Mouse (Mus musculus) kidney, postnatal 10 days (tissue): ENCODE measurements around the gene Dpep3.

Experiments used
- DNase-seq: peaks from one replicate; pipeline ENCODE4 v3.0.0; 2021; ENCODE audit warnings: mixed read lengths

The Dpep3 gene

DNA sequence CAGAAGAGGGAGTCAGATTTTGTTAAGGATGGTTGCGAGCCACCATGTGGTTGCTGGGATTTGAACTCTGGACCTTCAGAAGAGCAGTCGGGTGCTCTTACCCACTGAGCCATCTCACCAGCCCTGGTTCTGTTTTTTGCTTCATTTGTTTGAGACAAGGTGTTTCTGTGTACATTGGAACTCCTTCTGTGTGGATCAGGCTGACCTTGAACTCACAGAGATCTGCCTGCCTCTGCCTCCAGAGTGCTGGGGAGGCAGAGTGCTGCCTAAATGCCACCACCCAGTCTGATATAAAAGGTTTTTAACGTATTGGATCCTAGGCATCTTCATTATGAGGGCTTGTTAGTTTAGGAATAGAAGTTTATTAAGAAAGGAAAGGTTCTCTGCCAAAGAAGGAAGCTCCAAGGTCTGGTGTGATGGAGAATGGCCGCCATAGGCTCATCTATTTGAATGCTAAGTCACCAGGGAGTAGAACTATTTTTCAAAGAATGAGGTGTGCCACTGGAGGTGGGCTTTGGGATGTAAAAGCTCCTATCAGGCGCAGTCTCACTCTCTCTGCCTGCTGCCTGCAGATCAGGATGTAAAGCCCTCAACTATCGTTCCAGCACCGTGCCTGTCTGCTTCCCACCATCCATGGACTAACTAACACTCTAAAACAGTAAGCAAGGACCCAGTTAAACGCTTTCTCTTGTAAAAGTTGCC is 8.1 kb downstream of the Dpep3 start:
- no peak for DNase-seq

DNA sequence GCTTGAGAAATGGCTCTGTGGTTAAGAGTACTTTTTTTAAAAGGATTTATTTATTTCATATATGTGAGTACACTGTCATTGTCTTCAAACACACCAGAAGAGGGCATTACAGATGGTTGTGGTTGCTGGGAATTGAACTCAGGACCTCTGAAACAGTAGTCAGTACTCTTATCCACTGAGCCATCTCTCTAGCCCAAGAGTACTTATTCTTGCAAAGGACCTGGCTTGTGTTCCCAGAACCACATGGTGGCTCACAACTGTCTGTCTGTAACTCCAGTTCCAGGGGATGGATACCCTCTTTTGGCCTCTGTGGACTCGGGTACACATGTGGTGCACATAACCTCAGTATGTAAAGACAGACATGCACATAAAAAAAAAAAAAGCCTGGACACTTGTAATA is 9.9 kb downstream of the Dpep3 start:
- no peak for DNase-seq

- peak; percentile 73 for DNase-seq
Measured at GRCm38 (mm10) chr8:105966692-105967311, 12.4 kb downstream of the Dpep3 start.

DNA sequence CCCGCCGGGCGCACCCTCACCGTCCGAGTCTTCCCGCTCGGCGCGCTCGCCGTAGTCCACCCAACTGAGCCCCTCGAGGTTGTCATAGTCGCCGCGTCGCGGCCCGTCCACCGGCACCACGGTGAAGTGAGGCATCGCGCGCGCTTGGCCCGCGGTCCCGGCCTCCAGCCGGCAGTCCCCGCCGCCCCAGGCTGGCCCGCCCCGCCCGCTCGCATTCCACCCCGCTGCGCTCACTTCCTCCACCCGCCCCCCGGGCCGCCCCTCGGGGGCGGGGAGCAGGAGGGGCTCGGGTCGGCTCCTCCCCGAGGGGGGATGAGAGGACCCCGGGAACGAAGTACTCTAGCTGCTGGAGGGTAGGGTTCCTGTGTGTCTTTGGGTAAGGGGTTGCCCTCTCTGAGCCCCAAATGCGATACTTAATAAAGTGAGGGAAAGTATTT is 13.3 kb downstream of the Dpep3 start, which contains the start of gene Slc12a4:
Gene Slc12a4 (minus strand): TSS at position 193 of the 437 bp plus-strand sequence.
- peak; percentile 93 for DNase-seq

GRCm38 (mm10) chr8:105965266-105965904 is 13.8 kb downstream of the Dpep3 start:
- peak; percentile 75 for DNase-seq

DNA sequence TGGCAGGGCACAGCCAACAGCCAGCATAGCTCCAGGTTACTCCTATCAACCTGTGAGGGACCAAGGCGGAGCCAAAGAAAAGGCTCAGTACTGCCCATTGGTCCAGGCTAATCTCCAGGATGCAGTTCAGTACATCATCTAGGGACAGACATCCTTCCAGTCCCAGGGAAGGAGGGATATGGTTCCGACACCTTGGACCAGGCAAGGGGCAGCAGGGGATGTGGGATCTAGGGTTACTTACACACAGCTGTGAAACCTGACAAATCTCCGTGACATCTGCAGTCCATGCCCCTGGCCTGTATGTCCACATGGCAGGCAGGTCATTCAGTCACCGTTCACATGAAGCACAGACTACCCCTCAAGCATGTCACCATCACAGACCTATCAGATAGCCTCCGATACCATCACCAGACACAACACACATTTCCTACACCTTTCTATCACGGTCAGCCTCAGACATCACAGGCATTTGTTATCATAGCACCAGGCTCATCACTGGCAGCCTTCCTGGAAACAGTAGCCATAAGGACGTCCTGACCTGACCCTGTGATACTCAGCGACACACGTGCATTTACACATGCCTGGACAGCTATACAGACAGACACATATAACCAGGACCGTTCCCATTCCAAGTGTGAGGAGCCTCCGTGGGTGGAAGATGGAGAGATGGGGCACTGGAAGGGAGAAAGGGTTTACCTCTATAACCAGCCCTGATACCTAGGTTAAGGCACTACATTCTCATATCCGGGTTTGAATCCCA is 14.5 kb downstream of the Dpep3 start:
- DNase-seq = no peak

- DNase-seq = no peak
Measured at GRCm38 (mm10) chr8:105961536-105961935, 17.7 kb downstream of the Dpep3 start.

DNA sequence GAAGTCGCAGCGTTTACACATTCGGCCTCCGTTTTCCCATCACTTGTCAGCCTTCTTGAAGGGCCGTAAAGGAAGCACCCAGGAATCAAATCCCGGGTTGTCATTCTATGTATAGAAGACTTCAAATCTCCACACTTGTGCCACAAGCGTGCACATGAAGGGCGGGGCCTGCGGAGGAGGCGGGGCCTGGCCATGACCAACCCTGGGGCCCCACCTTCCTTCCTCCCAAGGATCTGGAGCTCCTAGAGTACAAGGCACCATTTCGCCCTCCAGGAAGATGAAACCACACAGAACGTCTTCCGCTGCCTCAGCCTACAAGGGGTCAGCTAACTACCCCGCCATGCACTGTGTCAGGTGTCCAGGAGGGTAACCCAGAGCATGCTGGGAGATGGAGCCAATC is 18.1 kb downstream of the Dpep3 start:
- peak; percentile 8 for DNase-seq

DNA sequence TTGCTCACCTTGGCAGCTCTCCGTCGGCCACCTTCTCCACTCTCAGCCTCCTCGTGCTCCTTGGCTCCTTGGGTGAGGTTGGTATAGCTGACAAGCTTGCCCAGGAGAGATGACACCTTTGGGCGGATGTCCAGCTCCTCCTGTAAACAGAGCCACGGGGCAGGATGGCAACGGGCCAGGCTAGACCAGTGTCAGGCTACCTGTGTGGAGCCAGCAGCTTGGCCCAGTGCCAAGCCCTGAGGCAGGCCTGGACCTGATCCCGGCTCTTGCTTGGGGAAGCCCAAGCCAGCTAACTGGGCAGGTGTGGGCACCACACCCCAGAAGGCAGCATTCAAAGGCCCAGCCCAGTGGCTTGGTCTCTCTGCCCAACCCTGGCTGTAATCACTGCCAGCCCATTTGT is 19.9 kb downstream of the Dpep3 start:
- DNase-seq = peak; percentile 89

DNA sequence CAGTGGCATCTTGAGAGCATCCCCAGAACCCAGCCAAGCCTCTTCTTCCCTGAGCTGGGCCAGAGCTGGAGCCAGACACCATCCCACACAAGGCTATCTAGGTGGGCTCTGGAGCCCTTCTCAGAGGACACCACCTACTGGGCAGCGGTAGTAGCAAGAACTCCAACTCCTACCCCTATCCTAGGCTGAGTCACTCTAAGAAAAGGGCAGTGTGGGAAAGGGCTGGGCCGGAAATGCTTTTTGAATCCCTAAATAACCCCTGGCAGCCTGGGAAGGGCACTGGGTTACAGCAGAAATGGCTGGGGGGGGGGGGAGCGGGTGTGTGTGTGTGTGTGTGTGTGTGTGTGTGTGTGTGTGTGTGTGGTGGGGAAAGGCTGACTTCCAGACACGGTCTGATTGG is 21.4 kb downstream of the Dpep3 start:
- peak; percentile 71 for DNase-seq

DNA sequence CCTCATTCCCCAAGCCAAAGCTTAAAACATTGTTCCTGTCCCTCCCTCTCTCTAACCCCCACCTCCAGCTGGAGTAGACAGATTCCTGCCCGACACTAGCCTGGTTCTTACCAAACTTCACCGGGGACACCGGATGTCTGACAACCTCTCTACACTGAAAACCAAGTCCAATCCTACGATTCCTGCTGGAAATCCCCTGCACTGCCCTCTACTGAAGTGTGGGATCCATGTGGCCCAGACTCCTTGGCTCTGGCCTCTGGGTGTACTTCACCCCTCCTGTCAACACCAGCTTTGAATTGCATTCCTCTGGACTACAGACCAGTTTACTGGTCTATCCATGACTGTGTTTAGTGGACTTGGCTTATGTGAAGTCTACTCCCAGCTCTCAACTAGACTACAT is 22.7 kb downstream of the Dpep3 start:
- no peak for DNase-seq

DNA sequence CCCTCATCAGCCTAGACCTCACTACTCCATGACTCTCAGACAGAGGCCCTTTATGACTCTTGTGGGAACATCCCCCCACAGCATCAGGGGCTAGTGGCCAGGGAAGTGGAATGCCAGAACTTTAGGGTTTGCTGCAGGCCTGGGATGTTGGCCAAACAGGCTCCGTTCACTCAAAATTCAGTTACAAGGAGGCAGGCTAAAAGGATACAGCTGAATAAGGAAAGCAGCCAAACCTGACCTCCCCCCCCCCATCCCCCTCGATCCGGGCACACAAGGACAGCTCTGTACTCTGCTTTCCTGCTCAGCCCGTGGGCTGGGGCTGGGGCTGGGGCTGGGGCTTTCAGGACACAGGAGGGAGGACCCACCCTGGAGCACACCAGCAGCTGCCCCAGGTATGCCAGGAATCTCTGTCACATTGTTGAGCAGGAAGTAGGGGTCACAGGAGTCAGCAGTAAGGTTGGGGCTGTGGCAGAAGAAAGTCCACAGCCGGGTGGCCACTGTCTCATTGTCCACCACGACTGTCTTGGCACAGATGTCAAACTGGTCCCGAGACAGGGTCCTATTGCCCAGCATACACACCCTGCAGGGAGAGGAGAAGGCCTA is 28.1 kb downstream of the Dpep3 start:
- DNase-seq = peak; percentile 80

DNA sequence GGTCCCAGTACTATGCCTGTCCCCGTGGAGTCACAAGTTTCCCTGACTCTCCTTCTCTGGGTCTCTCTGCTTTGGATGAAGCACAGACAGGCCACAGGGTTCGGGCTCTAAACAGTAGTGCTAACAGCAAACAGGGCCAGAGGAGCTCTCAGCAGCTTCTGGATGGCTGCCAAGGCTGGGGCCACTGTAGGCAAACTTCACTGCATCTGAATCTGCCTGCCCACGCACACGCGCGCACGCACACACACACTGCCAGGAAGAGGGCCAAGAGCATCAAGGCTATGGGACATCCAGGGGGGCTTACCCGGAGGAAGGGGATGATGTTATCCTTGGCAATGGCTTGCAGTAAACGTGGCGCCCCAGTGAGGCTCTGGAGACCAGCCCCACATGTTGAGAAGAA is 29.9 kb downstream of the Dpep3 start:
- DNase-seq = peak; percentile 85

DNA sequence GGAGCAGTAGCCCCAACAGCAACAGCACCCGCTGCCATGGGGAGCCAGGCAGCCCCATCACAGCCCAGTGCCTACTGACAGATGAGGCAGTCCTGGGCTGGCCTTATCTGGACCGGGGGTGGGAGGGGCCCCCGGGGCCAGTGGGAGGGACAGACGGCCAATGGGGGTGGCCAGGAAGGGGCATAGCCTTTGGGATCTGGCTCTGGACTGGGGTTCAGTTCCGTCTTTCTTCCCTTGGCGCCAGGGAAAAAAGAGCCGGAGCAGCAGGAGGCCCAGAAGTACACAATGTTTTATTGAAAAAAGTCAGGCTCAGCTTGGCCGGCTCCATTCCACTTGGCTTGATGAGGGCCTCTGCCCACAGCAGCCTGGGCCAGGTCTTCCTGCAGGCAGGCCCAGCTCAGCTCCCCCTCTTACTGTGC is 35.9 kb downstream of the Dpep3 start, which contains the start of gene Lcat:
Gene Lcat (minus strand): TSS at position 62 of the 419 bp plus-strand sequence.
- DNase-seq = no peak

GRCm38 (mm10) chr8:105942542-105942941 is 36.7 kb downstream of the Dpep3 start:
- no peak for DNase-seq

DNA sequence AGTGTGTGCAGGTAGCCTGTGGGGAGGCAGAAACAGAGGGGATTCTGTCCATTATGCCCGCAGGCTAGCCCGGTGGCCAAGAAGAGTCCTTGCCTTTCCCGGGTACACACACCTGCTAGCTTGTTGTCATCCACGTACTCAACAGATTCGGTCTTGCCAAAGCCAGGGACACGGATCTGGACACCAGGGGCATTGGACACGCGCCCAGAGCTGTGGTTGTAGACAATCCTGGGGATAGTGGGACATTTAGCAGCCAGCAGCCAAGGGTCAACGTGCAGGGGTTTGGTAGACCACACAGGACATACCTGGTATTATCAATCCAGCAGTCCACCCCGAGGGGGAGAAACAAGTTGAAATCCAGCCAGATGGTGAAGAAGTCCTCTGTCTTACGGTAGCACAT is 37.2 kb downstream of the Dpep3 start:
- DNase-seq = no peak

DNA sequence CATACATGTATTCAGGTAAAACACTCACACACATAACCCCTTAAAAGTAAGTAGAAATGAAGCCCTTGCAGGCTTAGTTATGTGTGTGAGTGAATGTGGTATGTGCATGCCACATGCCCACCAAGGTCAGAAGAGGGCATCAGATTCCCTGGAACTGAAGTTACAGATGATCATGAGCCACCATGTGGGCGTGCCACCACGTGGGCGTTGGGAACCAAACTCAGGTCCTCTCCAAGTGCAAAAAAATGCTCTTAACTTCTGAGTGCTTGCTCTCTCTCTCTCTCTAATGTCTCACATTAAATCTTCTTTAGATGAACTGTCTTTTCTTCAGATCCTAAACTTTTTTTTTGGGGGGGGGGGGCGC is 40.9 kb downstream of the Dpep3 start, which contains the start of gene Psmb10:
Gene Psmb10 (minus strand): TSS at position 139 of the 364 bp plus-strand sequence.
- peak; percentile 53 for DNase-seq

DNA sequence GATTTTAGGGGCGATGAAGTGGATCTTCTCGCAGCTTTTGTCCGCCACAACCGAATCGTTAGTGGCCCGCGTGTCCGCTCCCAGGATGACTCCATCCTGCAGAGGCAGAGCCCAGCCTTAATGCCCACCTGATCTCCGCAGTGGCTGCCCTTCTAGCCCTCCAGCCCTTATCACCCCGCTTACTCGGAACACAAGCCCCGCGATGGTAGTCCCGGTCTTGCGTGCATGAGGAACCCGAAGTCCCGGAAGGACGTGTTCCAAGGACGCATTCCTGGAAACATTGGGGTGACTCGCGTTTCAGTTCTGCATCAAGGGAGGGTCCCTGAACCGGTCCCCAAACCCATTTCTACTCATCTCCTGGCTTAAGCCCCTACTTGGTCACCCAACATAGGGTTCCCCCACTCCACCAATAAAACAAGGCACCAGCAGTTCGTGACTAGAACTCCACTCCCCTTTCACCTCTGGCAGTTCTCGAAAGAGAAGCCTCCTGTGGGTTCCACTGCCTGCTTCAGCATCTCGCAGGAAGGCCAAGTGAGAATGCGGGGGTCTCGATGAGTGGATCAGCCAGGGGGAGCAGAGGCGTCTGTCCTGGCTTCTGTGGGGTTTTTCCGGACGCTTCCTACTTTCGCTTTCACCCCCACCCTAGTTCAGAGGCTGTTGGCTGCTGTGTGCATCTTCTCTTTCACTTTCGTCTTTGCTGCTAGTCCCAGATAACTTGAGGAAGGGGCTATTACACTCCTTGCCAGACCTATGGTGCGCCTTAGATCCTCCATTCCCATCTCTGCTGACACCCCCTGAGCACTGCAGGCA is 41.5 kb downstream of the Dpep3 start:
- peak; percentile 63 for DNase-seq

DNA sequence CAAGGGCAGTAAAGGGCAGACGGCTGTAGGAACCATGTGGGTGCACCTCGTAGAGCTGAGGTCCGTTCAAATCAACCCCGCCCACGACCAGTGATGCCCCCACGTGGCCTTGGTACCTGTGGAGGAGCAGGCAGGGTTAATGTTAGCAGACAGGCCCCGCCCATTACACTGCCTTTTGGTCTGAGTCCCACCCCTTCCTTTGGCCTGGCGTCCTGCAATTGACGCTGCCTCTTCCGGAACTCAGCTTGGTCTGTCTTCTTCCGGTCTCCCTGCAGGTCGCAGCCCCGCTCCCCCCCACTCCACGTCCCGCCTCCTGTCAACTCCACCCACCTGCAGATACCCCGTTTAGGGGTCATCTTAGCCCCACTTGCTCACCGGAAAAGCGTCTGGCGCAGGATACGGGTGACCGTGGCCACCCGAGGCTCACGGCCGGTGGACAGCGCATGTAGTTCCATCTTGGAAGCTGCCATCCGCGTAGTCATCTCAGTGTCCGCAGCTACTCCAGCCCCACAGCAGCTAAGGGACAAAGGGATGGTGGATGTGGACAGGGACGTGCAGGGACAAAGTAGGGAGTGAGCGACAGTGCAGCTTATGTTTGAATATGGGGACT is 42.3 kb downstream of the Dpep3 start:
- peak; percentile 95 for DNase-seq

DNA sequence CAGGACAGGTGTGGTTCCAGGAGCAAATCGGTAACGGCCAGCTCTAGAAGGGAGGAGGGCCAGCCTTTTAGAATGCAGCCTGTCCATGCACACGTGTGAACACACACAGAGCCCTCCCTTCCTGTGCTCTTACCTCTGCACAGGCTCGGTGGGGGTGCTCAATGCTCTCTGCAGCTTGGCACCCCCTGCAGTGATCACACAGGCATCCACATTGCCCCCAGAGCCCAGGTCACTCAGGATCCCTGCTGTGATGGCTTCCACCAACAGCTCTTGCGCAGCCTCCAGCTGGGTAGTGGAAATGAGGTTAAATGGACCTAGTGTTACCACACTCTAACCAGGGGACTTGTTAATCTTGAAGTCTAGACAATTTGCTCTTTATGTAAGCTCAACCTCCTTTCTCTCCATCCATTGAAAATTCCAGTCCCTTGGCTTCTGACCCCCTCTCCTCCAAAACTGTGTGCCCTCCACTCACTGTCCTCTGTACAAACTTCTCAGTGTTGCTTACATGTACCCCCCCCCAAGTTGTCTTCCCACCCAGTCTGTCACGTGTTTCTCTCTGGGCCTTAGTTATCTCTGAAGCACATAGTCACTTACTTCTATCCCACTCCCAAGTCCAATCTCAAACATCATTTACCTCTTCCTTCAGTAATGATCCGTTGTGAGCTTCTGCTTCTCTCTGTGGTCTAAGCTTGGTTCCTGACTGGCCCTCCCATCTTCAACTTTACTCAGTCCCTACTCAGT is 43.2 kb downstream of the Dpep3 start:
- DNase-seq = no peak

DNA sequence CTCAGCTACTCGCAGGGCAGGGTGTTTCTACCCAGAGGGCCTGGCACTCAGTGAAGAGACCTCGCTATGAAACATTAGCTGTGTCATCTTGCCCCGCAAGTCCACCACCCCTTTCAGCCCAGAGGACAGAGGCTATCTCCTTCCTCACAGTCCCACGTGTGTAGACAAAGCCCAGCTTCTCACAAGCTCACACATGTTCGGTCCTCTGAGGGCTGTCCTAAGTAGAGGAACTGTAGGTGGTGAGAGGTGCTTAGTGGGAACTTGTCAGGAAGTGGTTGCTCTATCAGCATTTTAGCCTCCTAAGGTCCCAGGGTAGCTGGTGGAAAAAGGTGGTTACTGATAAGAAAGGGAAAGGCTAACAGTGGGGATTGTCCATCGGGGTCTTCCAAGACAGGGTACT is 44.1 kb downstream of the Dpep3 start:
- no peak for DNase-seq
